Mouse (Mus musculus): ENCODE measurements around the gene Rab24. TPM values are rescaled to one million over a fixed set of nuclear protein-coding genes. Genes with fewer than 3 reads are reported as not detected.

Gene Rab24
- polyA plus RNA-seq, 1 experiment, result 69.2 TPM

DNA sequence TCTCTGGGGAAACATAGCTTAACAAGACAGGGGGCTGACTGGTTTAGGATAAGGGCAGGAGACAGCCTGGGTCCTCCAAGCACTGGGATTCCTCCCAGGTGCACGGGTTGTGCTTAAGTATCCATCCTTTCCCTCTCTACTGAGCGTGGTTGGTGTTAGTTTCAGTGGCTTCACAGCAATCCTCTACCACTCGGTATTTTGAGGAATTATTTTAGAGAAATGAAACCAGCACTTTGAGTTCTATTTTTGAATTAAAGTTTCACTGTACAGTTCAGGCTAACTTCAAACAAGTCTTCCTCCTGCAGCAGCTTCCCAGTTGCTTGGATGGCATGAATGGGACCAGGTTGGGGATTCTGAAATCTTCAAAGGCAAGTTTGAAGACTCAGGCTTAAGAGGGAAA is 3.4 kb downstream of the Rab24 start:
- TF ChIP-seq POLR2A (IDR thresholded peaks at IDR 0.05; ENCODE audit: borderline replicate concordance, extremely low read depth, low read depth, low read length), result no peak
- no peak for TF ChIP-seq CTCF (IDR thresholded peaks at IDR 0.05; ENCODE audit: insufficient read depth, low read length)
- Histone ChIP-seq H3K4me1 (ENCODE audit: control insufficient read depth, insufficient read depth, low read length) (peaks cover 12% of the 10 kb centered on the region), H3K4me3 (replicated peaks; ENCODE audit: extremely low read depth, low read depth, low read length) (no peak overlapping the region)
- 65% methylated on average over 3 of the region's 3 CpGs for WGBS
- DNase-seq, result no peak

DNA sequence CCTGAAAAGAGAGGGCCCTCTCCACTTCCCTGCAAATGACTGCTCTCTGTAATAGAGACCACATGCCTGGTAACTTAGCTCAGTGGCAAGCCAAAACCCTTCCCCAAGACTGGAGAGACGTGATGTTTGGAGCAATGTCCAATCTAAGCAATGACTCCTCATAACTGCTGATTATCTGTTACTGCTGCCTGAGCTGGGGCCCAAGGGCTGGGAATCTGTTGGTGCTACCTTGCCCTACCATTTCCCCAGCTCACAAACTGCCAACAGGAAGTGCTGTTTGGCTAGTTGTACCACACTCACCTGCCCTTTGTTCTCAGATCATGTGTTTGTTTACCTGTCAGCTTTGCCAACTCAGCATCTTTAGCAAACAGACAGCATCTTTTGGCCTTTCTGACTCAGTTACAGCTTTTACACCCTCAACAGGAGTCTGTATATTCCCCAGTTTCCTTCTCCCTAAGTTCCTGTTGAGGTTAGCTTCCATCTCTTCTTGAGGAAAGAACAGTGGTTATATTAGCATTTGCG is 6.8 kb downstream of the Rab24 start:
- TF ChIP-seq POLR2A (IDR thresholded peaks at IDR 0.05; ENCODE audit: borderline replicate concordance, extremely low read depth, low read depth, low read length), result no peak
- TF ChIP-seq CTCF (IDR thresholded peaks at IDR 0.05; ENCODE audit: insufficient read depth, low read length), result no peak
- Histone ChIP-seq H3K4me3 (replicated peaks; ENCODE audit: extremely low read depth, low read depth, low read length) (no peak overlapping the region), H3K4me1 (ENCODE audit: control insufficient read depth, insufficient read depth, low read length) (no peaks in the 10 kb centered on the region; the same call in 1 of the 2 replicates)
- DNase-seq, result no peak
- WGBS, result 77% methylated on average over 2 of the region's 2 CpGs

DNA sequence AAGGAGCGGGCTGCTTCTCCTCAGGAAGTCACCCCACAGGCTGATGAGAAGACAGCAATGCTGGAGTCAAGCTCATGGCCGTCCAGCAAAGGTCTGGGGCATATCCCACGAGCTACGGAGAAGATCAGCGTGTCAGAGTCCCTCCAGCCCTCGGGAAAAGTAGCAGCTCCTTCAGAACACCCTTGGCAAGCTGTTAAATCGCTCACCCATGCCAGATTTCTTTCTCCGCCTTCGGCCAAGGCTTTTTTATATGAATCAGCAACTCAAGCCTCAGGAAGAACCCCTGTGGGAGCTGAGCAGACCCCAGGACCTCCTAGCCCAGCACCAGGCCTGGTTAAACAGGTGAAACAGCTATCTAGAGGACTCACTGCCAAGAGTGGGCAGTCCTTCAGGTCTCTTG is 8.7 kb downstream of the Rab24 start:
- no peak for DNase-seq
- Histone ChIP-seq H3K4me3 (replicated peaks; ENCODE audit: extremely low read depth, low read depth, low read length) (no peak overlapping the region), H3K4me1 (ENCODE audit: control insufficient read depth, insufficient read depth, low read length) (no peaks in the 10 kb centered on the region; the same call in 1 of the 2 replicates)
- 77% methylated on average over 9 of the region's 9 CpGs for WGBS
- TF ChIP-seq CTCF (IDR thresholded peaks at IDR 0.05; ENCODE audit: insufficient read depth, low read length) (no peak), POLR2A (IDR thresholded peaks at IDR 0.05; ENCODE audit: borderline replicate concordance, extremely low read depth, low read depth, low read length) (no peak)

DNA sequence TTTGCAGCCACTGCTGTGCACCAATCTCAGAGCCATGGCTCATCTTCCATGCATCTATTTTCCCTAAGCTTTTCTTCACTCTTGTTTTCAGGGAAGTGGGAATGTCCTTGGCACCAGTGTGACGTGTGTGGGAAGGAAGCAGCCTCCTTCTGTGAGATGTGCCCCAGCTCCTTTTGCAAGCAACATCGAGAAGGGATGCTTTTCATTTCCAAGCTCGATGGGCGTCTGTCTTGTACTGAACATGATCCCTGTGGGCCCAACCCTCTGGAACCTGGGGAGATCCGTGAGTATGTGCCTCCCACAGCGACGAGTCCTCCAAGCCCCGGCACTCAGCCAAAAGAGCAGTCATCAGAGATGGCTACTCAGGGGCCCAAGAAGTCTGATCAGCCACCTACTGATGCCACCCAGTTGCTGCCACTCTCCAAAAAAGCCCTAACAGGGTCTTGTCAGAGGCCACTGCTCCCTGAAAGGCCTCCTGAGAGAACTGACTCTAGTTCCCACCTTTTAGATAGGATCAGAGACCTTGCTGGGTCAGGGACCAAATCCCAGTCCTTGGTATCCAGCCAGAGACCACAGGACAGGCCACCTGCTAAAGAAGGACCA is 9.6 kb downstream of the Rab24 start:
- DNase-seq, result no peak
- Histone ChIP-seq H3K4me1 (ENCODE audit: control insufficient read depth, insufficient read depth, low read length) (no peaks in the 10 kb centered on the region; the same call in 1 of the 2 replicates), H3K4me3 (replicated peaks; ENCODE audit: extremely low read depth, low read depth, low read length) (no peak overlapping the region)
- TF ChIP-seq CTCF (IDR thresholded peaks at IDR 0.05; ENCODE audit: insufficient read depth, low read length), result no peak
- no peak for TF ChIP-seq POLR2A (IDR thresholded peaks at IDR 0.05; ENCODE audit: borderline replicate concordance, extremely low read depth, low read depth, low read length)
- 89% methylated on average over 8 of the region's 8 CpGs for WGBS

DNA sequence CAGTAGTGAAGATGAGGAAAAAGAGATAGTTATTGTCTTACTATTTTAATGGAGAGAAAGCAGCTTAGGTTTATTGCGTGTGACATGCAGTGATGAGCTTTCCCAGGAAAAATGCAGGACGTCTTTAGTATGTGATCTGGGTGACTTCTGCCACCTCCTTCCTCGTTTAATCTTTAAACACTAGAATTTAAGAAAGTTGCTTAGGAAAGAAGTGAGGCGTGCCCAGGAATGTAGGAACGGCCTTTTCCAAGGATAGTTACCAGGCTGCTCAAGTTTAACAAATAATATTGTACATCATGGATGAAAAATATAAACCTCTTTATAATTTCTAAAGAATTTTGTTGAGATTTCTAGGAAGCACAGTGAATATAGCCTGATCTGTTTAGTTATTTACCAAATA is 20.8 kb downstream of the Rab24 start:
- DNase-seq, result no peak
- WGBS, result 72% methylated on average over 5 of the region's 5 CpGs
- H3K4me3 ChIP-seq (replicated peaks; ENCODE audit: extremely low read depth, low read depth, low read length), result no peak overlapping the region

DNA sequence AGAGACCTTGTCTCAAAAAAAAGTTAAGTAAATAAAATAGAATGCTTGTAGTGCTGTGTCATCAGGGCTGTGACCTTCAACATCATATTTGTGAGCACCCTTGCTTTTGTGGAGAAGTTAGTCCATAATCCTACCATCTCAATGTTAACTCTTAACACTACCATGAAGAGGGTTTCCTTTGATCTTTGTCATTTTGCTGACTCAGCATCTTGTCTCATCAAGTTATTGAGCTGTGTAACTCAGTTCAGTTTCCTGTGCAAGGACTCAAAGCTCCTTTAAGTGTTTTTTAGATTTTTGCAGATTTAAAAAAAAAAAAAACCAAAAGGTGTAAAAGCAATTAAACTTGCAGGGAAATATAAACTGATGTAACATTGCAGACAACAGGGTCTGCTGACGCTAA is 25.0 kb downstream of the Rab24 start:
- Histone ChIP-seq H3K4me1 (ENCODE audit: control insufficient read depth, insufficient read depth, low read length) (no peaks in the 10 kb centered on the region), H3K4me3 (replicated peaks; ENCODE audit: extremely low read depth, low read depth, low read length) (no peak overlapping the region)
- TF ChIP-seq CTCF (IDR thresholded peaks at IDR 0.05; ENCODE audit: insufficient read depth, low read length) (no peak), POLR2A (IDR thresholded peaks at IDR 0.05; ENCODE audit: borderline replicate concordance, extremely low read depth, low read depth, low read length) (no peak)
- WGBS, result 100% methylated on average over 1 of the region's 1 CpGs
- DNase-seq, result no peak

More for the DNA sequence above, 20.8 kb downstream of the Rab24 start:
- no peak for TF ChIP-seq POLR2A (IDR thresholded peaks at IDR 0.05; ENCODE audit: borderline replicate concordance, extremely low read depth, low read depth, low read length)
- TF ChIP-seq CTCF (IDR thresholded peaks at IDR 0.05; ENCODE audit: insufficient read depth, low read length), result no peak
- H3K4me1 ChIP-seq (ENCODE audit: control insufficient read depth, insufficient read depth, low read length), result no peaks in the 10 kb centered on the region

DNA sequence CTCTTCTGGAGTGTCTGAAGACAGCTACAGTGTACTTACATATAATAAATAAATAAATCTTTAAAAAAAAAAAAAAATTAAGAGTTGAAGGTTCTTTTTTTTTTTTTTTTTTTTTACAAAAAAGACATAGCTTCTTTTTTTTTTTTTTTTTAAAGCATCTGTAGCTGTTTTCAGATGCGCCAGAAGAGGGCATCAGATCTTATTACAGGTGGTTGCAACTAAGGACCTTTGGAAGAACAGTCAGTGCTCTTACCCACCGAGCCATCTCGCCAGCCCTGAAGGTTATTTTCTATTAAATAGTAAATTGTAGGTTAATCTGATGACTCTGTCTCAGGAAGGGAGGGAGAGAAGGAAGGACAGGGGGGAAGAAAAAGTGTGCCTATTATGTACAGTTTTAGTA is 32.9 kb downstream of the Rab24 start:
- H3K4me3 ChIP-seq (replicated peaks; ENCODE audit: extremely low read depth, low read depth, low read length), result no peak overlapping the region
- WGBS, result 73% methylated on average over 3 of the region's 3 CpGs
- TF ChIP-seq CTCF (IDR thresholded peaks at IDR 0.05; ENCODE audit: insufficient read depth, low read length) (no peak), POLR2A (IDR thresholded peaks at IDR 0.05; ENCODE audit: borderline replicate concordance, extremely low read depth, low read depth, low read length) (no peak)
- no peak for DNase-seq
- no peaks in the 10 kb centered on the region for H3K4me1 ChIP-seq (ENCODE audit: control insufficient read depth, insufficient read depth, low read length)

DNA sequence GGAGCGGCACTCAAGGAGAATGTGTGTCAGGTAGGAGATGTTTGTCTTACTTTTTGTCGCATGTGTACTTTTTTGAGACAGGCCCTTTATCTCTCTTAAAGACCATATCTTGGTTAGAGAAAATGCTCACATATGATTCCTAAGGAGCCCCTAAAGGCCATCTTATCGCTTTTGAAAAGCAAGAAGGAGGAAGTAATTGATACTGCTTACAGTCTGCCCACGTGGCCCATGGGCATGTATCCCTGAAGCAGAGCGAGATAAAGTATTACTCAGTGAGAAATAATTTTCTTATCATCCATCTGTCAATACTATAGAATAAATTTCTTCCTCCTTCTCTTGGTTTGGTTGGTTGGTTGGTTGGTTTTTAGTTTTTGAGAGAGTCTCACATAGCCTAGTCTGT is 44.1 kb downstream of the Rab24 start:
- Histone ChIP-seq H3K4me1 (ENCODE audit: control insufficient read depth, insufficient read depth, low read length) (no peaks in the 10 kb centered on the region), H3K4me3 (replicated peaks; ENCODE audit: extremely low read depth, low read depth, low read length) (no peak overlapping the region)
- WGBS, result 83% methylated on average over 5 of the region's 5 CpGs
- no peak for TF ChIP-seq CTCF (IDR thresholded peaks at IDR 0.05; ENCODE audit: insufficient read depth, low read length)
- TF ChIP-seq POLR2A (IDR thresholded peaks at IDR 0.05; ENCODE audit: borderline replicate concordance, extremely low read depth, low read depth, low read length), result no peak
- DNase-seq, result no peak

DNA sequence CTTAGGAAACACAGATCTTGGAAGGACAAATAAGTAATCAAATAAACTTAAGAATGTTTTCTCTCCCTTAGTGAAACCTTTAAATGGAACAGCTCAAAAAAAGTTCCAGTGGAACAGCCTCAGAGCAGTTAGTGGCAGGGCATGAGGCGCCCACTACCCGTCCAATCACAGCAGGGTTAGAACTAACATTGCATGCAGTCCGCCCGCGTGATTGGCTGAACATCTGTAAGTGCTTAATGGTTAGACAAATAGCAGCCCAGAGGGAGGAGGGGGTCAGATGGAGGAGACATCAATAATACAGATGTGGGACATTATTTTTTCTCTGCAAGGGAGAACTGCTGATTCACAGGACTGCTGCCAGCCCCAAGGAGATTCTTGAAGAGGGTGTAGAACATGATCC is 44.5 kb downstream of the Rab24 start:
- no peak for TF ChIP-seq CTCF (IDR thresholded peaks at IDR 0.05; ENCODE audit: insufficient read depth, low read length)
- TF ChIP-seq POLR2A (IDR thresholded peaks at IDR 0.05; ENCODE audit: borderline replicate concordance, extremely low read depth, low read depth, low read length), result no peak
- no peak overlapping the region for H3K4me3 ChIP-seq (replicated peaks; ENCODE audit: extremely low read depth, low read depth, low read length)
- no peak for DNase-seq
- WGBS, result 89% methylated on average over 5 of the region's 5 CpGs
- H3K4me1 ChIP-seq (ENCODE audit: control insufficient read depth, insufficient read depth, low read length), result no peaks in the 10 kb centered on the region

Other genes with a start within 250 kb of the Rab24 start
- gene Uimc1, start 221.6 kb downstream of the Rab24 start, polyA plus RNA-seq (2012; rRNA removed), result 4.7 and 7.2 TPM in 2 replicates
- 18.4 and 20.9 TPM in 2 replicates for gene Zfp346, start 216.6 kb downstream of the Rab24 start, polyA plus RNA-seq (2012; rRNA removed)
- gene Gm17617, start 188.4 kb downstream of the Rab24 start, polyA plus RNA-seq (2012; rRNA removed), result not detected in 2 replicates
- 63.3 TPM in 2 replicates for gene Fgfr4, start 169.3 kb downstream of the Rab24 start, polyA plus RNA-seq (2012; rRNA removed)
- gene Nsd1, start 112.2 kb downstream of the Rab24 start, polyA plus RNA-seq (2012; rRNA removed), result 16.7 and 21.6 TPM in 2 replicates
- gene Prelid1, start 1.4 kb downstream of the Rab24 start, polyA plus RNA-seq (2012; rRNA removed), result 216 and 247 TPM in 2 replicates
- gene Mxd3, start 7.9 kb upstream of the Rab24 start, polyA plus RNA-seq (2012; rRNA removed), result 1.5 and 2.7 TPM in 2 replicates
- gene Lman2, start 40.8 kb upstream of the Rab24 start, polyA plus RNA-seq (2012; rRNA removed), result 76.2 and 80.8 TPM in 2 replicates
- gene Rgs14, start 47.8 kb upstream of the Rab24 start, polyA plus RNA-seq (2012; rRNA removed), result 11.7 and 11.8 TPM in 2 replicates
- 0.28 and 1.7 TPM in 2 replicates for gene Slc34a1, start 76.2 kb upstream of the Rab24 start, polyA plus RNA-seq (2012; rRNA removed)
- not detected in 2 replicates for gene Pfn3, start 93.3 kb upstream of the Rab24 start, polyA plus RNA-seq (2012; rRNA removed)
- 0.19 and 0.36 TPM in 2 replicates for gene F12, start 104.8 kb upstream of the Rab24 start, polyA plus RNA-seq (2012; rRNA removed)
- 45.2 and 55.5 TPM in 2 replicates for gene Grk6, start 123.1 kb upstream of the Rab24 start, polyA plus RNA-seq (2012; rRNA removed)
- 5.6 and 9.6 TPM in 2 replicates for gene Prr7, start 142.3 kb upstream of the Rab24 start, polyA plus RNA-seq (2012; rRNA removed)
- 20.6 and 21.6 TPM in 2 replicates for gene Dbn1, start 166.2 kb upstream of the Rab24 start, polyA plus RNA-seq (2012; rRNA removed)
- gene Pdlim7, start 191.7 kb upstream of the Rab24 start, polyA plus RNA-seq (2012; rRNA removed), result 72.1 and 80.5 TPM in 2 replicates
- 39.8 TPM in 2 replicates for gene Dok3, start 207.3 kb upstream of the Rab24 start, polyA plus RNA-seq (2012; rRNA removed)
- 58.0 and 61.1 TPM in 2 replicates for gene Ddx41, start 214.7 kb upstream of the Rab24 start, polyA plus RNA-seq (2012; rRNA removed)
- 142 and 151 TPM in 2 replicates for gene Fam193b, start 249.2 kb upstream of the Rab24 start, polyA plus RNA-seq (2012; rRNA removed)

Measured in lung, adult 2 months (tissue).